Mouse (Mus musculus): ENCODE measurements around the gene Il12a. TPM values are rescaled to one million over a fixed set of nuclear protein-coding genes. Genes with fewer than 3 reads are reported as not detected.

Il12a gene
- polyA plus RNA-seq (2015; fragmentation: Nextera tagmentation; extraction: Ambion mirVana), result not detected in 2 replicates

DNA sequence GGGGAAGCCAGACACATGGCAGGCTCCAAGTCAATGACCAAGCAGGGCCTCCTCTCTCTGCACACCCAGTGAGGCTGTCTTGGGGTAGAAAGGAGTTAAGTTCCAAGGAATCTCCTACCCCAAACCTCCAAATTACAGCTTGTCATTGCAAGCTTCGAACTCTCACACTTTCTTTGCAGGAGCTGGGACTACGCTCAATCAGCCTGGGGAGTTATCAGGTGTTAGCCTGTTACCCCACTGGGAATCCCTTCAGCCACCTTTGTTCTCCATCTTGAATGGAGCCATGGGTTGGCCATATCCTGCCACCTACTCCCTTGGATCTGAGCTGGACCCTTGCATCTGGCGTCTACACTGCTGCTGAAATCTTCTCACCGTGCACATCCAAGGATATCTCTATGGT lies at the start of gene Il12a:
TSS of gene Il12a (plus strand) at position 301 of the 400 bp plus-strand sequence.
- Histone ChIP-seq H3K9ac (replicated peaks) (no peak within 1 kb of the TSS), H3K9me3 (no peaks in the 10 kb centered on the region), H3K4me2 (replicated peaks) (no peak within 1 kb of the TSS), H3K4me3 (replicated peaks) (no peak within 1 kb of the TSS), H3K36me3 (no peaks in the 10 kb centered on the region), H3K27ac (no peak within 1 kb of the TSS), H3K27me3 (no peaks in the 10 kb centered on the region), H3K4me1 (replicated peaks) (peaks cover 11% of the 10 kb centered on the region; the same call in 1 of the 2 replicates)
- WGBS, result 92% methylated on average over 4 of the region's 4 CpGs
- ATAC-seq, result no peak

DNA sequence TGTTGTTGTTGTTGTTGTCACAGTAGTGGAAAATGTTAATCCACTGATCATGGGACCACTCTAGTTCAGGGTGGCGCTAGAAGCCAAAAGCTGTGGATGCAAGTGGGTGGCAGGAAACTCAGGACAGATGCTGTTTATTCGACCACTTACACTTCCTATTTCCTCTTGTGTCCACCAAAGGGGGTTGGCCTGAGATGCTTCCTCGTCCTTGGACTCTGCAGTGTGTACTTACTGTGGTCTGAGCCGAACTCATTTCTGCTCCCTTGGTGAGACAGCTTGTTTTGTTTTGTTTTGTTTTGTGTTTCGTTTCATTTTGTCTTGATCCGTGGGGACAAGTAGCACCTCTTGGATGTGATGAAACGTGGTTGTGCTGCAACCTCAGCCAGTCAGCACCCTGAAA lies 47.5 kb upstream of the Il12a start:
- Histone ChIP-seq H3K27ac (no peak overlapping the region), H3K4me1 (replicated peaks) (0 out of 2 replicates have a peak, but pooled peaks cover under 1% of the 10 kb centered on the region), H3K9ac (replicated peaks) (no peak overlapping the region), H3K36me3 (no peaks in the 10 kb centered on the region), H3K27me3 (no peaks in the 10 kb centered on the region), H3K4me3 (replicated peaks) (no peak overlapping the region), H3K4me2 (replicated peaks) (no peak overlapping the region), H3K9me3 (no peaks in the 10 kb centered on the region)
- 88% methylated on average over 7 of the region's 7 CpGs for WGBS
- no peak for ATAC-seq

DNA sequence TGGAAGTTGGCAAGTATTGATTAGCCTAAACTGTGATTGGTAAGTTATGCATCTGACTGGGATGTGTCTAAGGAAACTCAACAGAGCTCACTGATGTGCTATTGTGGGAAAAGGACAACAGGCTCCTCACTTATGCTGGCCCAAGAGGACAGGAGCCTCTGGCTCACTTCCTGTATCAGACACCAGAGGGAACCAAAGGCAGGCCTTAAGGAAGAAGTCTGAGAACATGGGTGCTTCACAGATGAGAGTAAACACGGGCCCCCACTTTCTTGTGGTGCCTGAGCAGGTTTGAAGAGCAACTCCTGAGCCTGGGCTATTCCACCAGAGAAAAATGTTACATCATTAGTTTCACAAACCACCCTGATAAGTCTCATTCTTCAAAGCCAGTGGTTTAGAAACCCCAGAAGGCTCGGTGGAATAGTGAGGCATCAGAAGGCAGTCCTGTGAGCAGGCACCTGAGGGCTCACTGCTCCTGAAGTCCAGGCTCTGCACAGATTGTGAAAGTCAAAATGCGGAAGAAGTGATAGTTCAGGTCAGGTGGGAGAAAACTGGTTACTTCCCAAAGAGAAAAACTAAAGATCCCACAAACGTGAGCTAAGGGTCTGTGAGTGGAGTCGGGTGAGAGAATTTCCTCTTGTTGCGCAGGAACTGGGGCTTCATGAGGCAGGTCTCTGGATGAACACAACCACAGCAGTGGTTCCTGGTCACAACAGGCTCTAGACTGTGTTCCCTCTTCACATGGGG lies 43.9 kb upstream of the Il12a start:
- no peaks in the 10 kb centered on the region for H3K4me1 ChIP-seq (replicated peaks)
- no peaks in the 10 kb centered on the region for H3K9me3 ChIP-seq
- ATAC-seq, result no peak
- H3K4me2 ChIP-seq (replicated peaks), result no peak overlapping the region
- no peak overlapping the region for H3K9ac ChIP-seq (replicated peaks)
- 84% methylated on average over 6 of the region's 6 CpGs for WGBS
- no peak overlapping the region for H3K4me3 ChIP-seq (replicated peaks)
- no peaks in the 10 kb centered on the region for H3K36me3 ChIP-seq
- H3K27ac ChIP-seq, result no peak overlapping the region
- H3K27me3 ChIP-seq, result no peaks in the 10 kb centered on the region

DNA sequence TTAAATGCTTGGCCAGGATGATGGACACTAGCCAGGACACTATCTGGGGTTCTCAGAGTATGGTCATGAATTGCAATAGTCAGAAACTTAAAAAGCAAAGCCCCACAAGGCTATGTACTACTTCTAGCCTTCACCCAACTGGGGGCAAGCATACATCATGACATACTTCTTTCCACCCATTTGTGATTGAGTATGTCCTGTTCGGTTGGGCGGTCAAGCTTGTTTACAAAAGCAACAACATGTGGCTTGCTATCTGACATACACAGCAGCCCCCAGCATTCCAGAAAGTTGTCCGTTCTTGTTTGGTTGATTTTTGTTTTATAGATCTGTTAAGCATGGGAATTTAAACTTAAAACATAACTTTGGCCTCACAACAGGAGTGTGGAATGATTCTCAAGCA lies 43.2 kb upstream of the Il12a start:
- Histone ChIP-seq H3K9me3 (no peaks in the 10 kb centered on the region), H3K4me2 (replicated peaks) (no peak overlapping the region), H3K4me1 (replicated peaks) (no peaks in the 10 kb centered on the region), H3K36me3 (no peaks in the 10 kb centered on the region), H3K27me3 (no peaks in the 10 kb centered on the region), H3K4me3 (replicated peaks) (no peak overlapping the region), H3K9ac (replicated peaks) (no peak overlapping the region), H3K27ac (no peak overlapping the region)
- no peak for ATAC-seq
- 96% methylated on average over 3 of the region's 3 CpGs for WGBS

DNA sequence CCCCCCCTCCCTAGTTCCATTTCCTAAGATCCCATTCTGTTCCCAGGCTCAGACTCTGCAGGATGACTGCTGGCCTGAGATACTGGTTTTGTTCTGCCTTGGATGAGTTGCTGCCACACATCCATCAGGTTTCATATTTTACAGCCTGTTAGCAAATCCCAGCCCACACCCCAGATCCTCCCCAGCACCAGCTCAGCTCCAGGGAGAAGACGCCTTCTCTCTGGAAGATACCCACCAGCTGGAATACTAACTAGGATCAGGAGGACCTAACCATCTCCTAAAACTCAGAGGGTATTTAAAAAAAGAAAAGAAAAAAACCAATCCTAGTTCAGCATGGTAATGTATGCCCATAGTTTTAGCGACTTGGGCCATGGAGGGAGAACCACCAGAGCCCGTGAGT lies 40.2 kb upstream of the Il12a start:
- no peaks in the 10 kb centered on the region for H3K27me3 ChIP-seq
- 94% methylated on average over 3 of the region's 3 CpGs for WGBS
- no peak for ATAC-seq
- H3K4me2 ChIP-seq (replicated peaks), result no peak overlapping the region
- H3K36me3 ChIP-seq, result no peaks in the 10 kb centered on the region
- H3K4me3 ChIP-seq (replicated peaks), result no peak overlapping the region
- no peak overlapping the region for H3K9ac ChIP-seq (replicated peaks)
- no peaks in the 10 kb centered on the region for H3K9me3 ChIP-seq
- no peak overlapping the region for H3K27ac ChIP-seq
- H3K4me1 ChIP-seq (replicated peaks), result no peaks in the 10 kb centered on the region

DNA sequence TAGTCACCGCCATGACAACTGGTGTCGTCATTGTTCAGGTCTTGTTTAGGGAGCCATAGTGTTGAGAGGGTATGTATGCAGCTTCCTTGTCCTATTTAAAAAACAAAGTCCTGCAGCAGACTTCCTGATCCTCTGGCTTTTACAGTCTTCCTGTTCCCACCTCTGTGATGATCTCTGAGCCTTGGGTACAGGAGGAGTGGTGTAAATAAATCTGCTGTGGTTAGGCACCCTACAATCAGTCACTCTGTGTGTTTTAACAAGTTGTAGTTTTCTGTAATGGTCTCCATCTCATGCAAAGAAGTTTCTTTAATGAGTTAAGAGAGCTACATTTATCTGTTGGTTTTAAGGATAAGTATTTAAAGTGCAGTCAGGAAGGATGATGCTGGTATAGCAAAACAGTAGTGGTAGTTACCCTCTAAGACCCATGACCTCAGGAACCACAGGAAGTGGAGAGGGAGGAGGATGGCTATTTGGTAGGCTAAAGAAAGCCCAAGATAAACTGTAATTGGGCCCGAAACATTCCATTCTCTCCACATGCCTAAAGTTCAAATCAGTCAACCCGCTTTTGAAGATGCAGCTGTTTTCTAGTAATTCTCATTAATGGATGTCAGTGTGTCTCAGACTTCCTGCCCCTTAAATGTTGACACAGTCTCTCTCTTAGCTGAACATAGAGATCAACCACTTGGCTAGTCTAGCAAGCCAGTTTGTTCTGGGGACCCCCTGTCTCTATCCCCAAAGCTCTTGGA lies 33.7 kb upstream of the Il12a start:
- no peak overlapping the region for H3K9ac ChIP-seq (replicated peaks)
- no peak overlapping the region for H3K4me2 ChIP-seq (replicated peaks)
- no peak for ATAC-seq
- H3K27me3 ChIP-seq, result no peaks in the 10 kb centered on the region
- H3K36me3 ChIP-seq, result no peaks in the 10 kb centered on the region
- H3K4me3 ChIP-seq (replicated peaks), result no peak overlapping the region
- H3K4me1 ChIP-seq (replicated peaks), result no peaks in the 10 kb centered on the region
- no peaks in the 10 kb centered on the region for H3K9me3 ChIP-seq
- 92% methylated on average over 4 of the region's 4 CpGs for WGBS
- no peak overlapping the region for H3K27ac ChIP-seq

DNA sequence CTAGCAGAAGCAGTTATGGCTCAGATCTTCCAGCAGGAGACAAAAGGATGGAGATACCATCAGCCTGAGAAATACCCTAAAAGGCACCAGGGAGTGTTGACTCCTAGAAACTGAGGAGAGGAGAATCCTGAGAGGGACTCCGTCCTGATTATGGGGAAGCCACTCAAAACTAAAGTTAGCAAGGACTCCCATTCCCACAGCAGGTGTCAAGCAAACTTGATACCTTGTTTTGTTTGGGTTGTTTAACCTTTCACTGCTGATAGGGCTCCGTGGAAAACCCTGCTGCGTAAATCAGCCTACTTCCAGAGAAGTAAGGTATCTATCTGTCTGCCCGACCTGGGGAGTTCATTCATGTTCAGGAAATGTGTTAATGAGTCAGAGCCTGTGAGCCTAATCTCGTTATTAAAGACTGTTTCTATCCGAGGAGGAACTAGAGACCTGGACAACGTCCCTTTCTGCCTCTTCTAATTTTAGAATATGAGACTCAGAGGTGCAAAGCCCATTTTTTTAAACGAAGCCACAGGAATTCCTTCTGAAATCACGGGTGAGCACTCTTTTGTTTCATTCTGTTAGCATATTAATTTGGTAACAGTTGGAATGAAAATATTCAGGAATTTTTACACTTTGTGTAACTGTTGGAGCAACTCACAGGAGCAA lies 32.7 kb upstream of the Il12a start:
- no peak for ATAC-seq
- H3K36me3 ChIP-seq, result no peaks in the 10 kb centered on the region
- no peaks in the 10 kb centered on the region for H3K4me1 ChIP-seq (replicated peaks)
- H3K27me3 ChIP-seq, result no peaks in the 10 kb centered on the region
- H3K4me3 ChIP-seq (replicated peaks), result no peak overlapping the region
- H3K4me2 ChIP-seq (replicated peaks), result no peak overlapping the region
- no peaks in the 10 kb centered on the region for H3K9me3 ChIP-seq
- no peak overlapping the region for H3K9ac ChIP-seq (replicated peaks)
- 50% methylated on average over 9 of the region's 9 CpGs for WGBS
- H3K27ac ChIP-seq, result no peak overlapping the region

DNA sequence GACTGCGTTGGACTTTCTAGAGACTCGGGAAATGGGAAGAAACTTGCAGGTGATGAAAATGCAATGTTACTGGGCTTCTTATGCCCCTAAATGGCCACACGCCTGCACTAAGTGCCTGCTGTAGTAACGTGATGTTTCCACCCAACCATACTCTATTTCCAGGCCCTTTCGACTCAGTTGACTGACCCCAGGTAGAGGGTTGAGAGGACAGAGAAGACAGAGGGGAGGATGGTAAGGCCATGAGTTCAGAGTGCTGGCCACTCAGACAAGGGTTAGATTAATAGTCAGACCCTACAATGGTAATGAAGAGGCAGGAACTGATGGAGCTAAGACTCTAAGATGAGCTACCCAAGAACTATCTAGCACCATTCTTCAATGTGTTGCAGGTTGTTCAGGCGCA lies 30.4 kb upstream of the Il12a start:
- 95% methylated on average over 6 of the region's 6 CpGs for WGBS
- no peak overlapping the region for H3K9ac ChIP-seq (replicated peaks)

DNA sequence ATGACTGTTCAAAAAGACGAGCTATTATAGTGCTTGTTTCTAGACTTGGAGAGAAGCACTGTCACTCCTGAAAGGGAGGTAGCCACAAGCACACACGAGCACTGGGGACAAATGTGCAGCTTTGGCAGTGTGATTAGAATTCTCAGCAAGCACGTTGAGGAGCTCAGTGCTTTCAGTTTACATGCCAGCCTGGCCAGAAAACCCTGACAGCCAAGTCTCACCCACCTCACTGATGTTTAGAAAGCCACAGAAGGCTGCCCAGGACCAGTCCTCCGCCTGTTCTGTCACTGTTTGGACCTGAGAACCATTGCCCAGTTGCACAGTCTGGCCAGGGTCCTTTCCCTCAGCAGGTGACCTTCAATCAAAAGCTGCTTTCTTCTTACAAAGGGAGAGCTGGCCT lies 29.9 kb upstream of the Il12a start:
- no peak overlapping the region for H3K4me3 ChIP-seq (replicated peaks)
- 72% methylated on average over 4 of the region's 4 CpGs for WGBS
- ATAC-seq, result no peak

More for the DNA sequence above, 30.4 kb upstream of the Il12a start:
- H3K4me1 ChIP-seq (replicated peaks), result no peaks in the 10 kb centered on the region; the same call in 1 of the 2 replicates
- H3K27me3 ChIP-seq, result no peaks in the 10 kb centered on the region
- no peak overlapping the region for H3K4me3 ChIP-seq (replicated peaks)
- H3K9me3 ChIP-seq, result no peaks in the 10 kb centered on the region
- ATAC-seq, result no peak
- H3K27ac ChIP-seq, result no peak overlapping the region
- no peak overlapping the region for H3K4me2 ChIP-seq (replicated peaks)
- H3K36me3 ChIP-seq, result no peaks in the 10 kb centered on the region

DNA sequence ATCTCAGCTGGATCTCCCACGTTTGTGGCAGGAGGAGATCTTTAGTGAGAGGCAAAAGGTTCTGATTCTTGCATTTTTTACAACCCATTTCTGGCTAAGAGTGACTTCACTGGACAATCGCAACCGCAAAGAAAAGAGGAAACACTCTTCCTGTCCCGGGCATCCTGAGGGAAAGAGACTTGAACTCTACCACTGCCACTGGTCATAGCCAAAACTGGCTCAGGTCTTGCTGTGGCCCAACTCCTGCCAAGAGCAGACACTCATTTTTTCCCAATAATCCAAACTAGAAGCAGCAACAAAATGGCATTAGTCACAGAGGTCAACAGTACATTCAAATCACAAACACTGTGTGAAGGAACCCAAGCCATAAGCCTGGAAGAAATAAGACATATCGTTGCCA lies 28.1 kb upstream of the Il12a start:
- 85% methylated on average over 5 of the region's 5 CpGs for WGBS
- no peak for ATAC-seq

More for the DNA sequence above, 29.9 kb upstream of the Il12a start:
- H3K36me3 ChIP-seq, result no peaks in the 10 kb centered on the region
- H3K27ac ChIP-seq, result no peak overlapping the region
- H3K9ac ChIP-seq (replicated peaks), result no peak overlapping the region
- H3K27me3 ChIP-seq, result no peaks in the 10 kb centered on the region
- no peaks in the 10 kb centered on the region; the same call in 1 of the 2 replicates for H3K4me1 ChIP-seq (replicated peaks)
- H3K4me2 ChIP-seq (replicated peaks), result no peak overlapping the region
- H3K9me3 ChIP-seq, result no peaks in the 10 kb centered on the region

DNA sequence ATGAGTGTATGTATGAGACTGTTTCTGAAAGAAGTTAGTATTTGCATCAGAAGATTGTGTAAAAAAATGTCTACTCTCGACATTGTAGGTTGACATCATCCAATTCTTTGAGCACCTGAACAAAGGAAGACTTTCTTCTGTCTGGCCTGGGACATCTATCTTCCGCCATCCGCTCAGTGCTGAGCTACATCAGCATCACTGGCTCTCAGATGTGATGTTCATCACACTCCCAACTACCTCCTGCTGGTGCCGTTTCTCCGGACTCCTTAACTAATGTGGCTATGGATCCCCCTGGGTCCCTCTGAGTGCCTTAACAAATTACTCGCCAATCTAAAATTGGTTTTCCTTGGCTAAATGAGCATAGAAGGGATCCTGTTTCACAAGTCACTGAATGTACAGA lies 26.1 kb upstream of the Il12a start:
- H3K4me1 ChIP-seq (replicated peaks), result no peaks in the 10 kb centered on the region; the same call in 1 of the 2 replicates
- H3K9me3 ChIP-seq, result no peaks in the 10 kb centered on the region
- no peak overlapping the region for H3K4me2 ChIP-seq (replicated peaks)
- ATAC-seq, result 0 out of 2 replicates have a peak, but pooled peaks have one; percentile 43
- no peaks in the 10 kb centered on the region for H3K36me3 ChIP-seq
- no peak overlapping the region for H3K9ac ChIP-seq (replicated peaks)
- no peak overlapping the region for H3K27ac ChIP-seq
- no peaks in the 10 kb centered on the region for H3K27me3 ChIP-seq
- no peak overlapping the region for H3K4me3 ChIP-seq (replicated peaks)
- 64% methylated on average over 6 of the region's 6 CpGs for WGBS

More for the DNA sequence above, 28.1 kb upstream of the Il12a start:
- Histone ChIP-seq H3K4me2 (replicated peaks) (no peak overlapping the region), H3K9me3 (no peaks in the 10 kb centered on the region), H3K4me1 (replicated peaks) (no peaks in the 10 kb centered on the region; the same call in 1 of the 2 replicates), H3K4me3 (replicated peaks) (no peak overlapping the region), H3K27me3 (no peaks in the 10 kb centered on the region), H3K27ac (no peak overlapping the region), H3K9ac (replicated peaks) (no peak overlapping the region), H3K36me3 (no peaks in the 10 kb centered on the region)

DNA sequence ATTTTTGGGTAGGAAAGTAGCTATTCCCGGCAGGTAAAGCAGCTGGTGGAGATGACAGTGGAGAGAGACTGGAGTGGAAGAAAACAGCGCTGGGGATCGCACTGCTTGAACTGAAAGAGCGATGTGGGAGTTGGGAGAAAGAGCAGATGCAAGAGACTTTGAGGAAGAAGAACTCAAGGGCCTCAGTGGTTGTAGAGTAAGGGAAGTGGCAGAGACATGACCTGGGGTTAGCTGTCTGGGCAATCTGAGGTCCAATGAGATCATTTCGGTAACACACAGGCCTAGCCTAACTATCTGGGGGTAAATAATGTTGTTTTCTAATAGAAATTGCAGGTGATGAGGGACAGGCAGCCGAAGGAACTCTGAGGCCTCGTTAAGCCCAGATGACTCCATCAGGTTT lies 24.1 kb upstream of the Il12a start:
- Histone ChIP-seq H3K27me3 (no peaks in the 10 kb centered on the region), H3K9ac (replicated peaks) (no peak overlapping the region), H3K36me3 (no peaks in the 10 kb centered on the region), H3K4me1 (replicated peaks) (no peaks in the 10 kb centered on the region; the same call in 1 of the 2 replicates), H3K9me3 (no peaks in the 10 kb centered on the region), H3K27ac (no peak overlapping the region), H3K4me2 (replicated peaks) (no peak overlapping the region), H3K4me3 (replicated peaks) (no peak overlapping the region)
- no peak for ATAC-seq
- 93% methylated on average over 7 of the region's 7 CpGs for WGBS
